8 mouse cellular contexts compared by ENCODE assay signal in genomic region chr2:181186635-181187034, GRCm38 (mm10). TPM values are rescaled to one million over a fixed set of nuclear protein-coding genes. Genes with fewer than 3 reads are reported as not detected.
A peak's percentile ranks its signal among the peaks of the same experiment; 100 is the strongest.
DNase-seq lines count a peak whose midpoint lies in the region; ATAC-seq lines count a peak whose summit lies in the region.

No protein-coding gene starts in this region.

- peak overlapping the region; percentile 84 for H3K4me2 ChIP-seq in heart, embryonic 13.5 days
- peak overlapping the region; percentile 98 for H3K4me2 ChIP-seq in liver, embryonic 13.5 days
- peak overlapping the region; percentile 92 for H3K4me2 ChIP-seq in stomach, embryonic 16.5 days (ENCODE audit: low read depth, low read length)

- H3K4me1 ChIP-seq in heart, embryonic 13.5 days, result peaks cover 12% of the 10 kb centered on the region
- peaks cover 28% of the 10 kb centered on the region for H3K4me1 ChIP-seq in liver, embryonic 13.5 days (replicated peaks)
- H3K4me1 ChIP-seq in stomach, embryonic 16.5 days (ENCODE audit: control insufficient read depth, insufficient read depth, low read length), result peaks cover 4% of the 10 kb centered on the region; the same call in 1 of the 2 replicates

- H3K27me3 ChIP-seq in heart, embryonic 13.5 days (replicated peaks), result no peaks in the 10 kb centered on the region
- no peaks in the 10 kb centered on the region for H3K27me3 ChIP-seq in liver, embryonic 13.5 days
- H3K27me3 ChIP-seq in stomach, embryonic 16.5 days (ENCODE audit: control insufficient read depth, insufficient read depth, low read length), result no peaks in the 10 kb centered on the region

- peak overlapping the region; percentile 80 for H3K4me3 ChIP-seq in heart, embryonic 13.5 days
- H3K4me3 ChIP-seq in liver, embryonic 13.5 days (replicated peaks), result peak overlapping the region; percentile 82
- H3K4me3 ChIP-seq in stomach, embryonic 16.5 days (replicated peaks; ENCODE audit: low read length), result peak overlapping the region; percentile 72

- ATAC-seq in erythroid progenitor cell, adult 5-6 weeks (replicated peaks; ENCODE audit: low FRiP score, poor library complexity, severe bottlenecking), result peak; percentile 86
- ATAC-seq in heart, embryonic 13.5 days (ENCODE audit: extremely low read depth, insufficient number of reproducible peaks, low FRiP score, low TSS enrichment), result no peak
- ATAC-seq in liver, embryonic 13.5 days (ENCODE audit: low read depth), result peak; percentile 75
- ATAC-seq in stomach, embryonic 16.5 days (ENCODE audit: insufficient read depth, low FRiP score), result peak; percentile 83

- no peaks in the 10 kb centered on the region for H3K9me3 ChIP-seq in heart, embryonic 13.5 days
- H3K9me3 ChIP-seq in liver, embryonic 13.5 days (replicated peaks), result no peaks in the 10 kb centered on the region
- no peaks in the 10 kb centered on the region for H3K9me3 ChIP-seq in stomach, embryonic 16.5 days (replicated peaks; ENCODE audit: control insufficient read depth, low read length)

- H3K36me3 ChIP-seq in heart, embryonic 13.5 days, result peaks cover 13% of the 10 kb centered on the region
- H3K36me3 ChIP-seq in liver, embryonic 13.5 days, result no peaks in the 10 kb centered on the region
- H3K36me3 ChIP-seq in stomach, embryonic 16.5 days (ENCODE audit: control insufficient read depth, insufficient read depth, low read length), result no peaks in the 10 kb centered on the region

- WGBS in heart, embryonic 13.5 days, result under 1% methylated on average over 14 of the region's 14 CpGs
- WGBS in liver, embryonic 13.5 days (ENCODE audit: insufficient replicate concordance), result under 1% methylated on average over 14 of the region's 14 CpGs
- under 1% methylated on average over 14 of the region's 14 CpGs for WGBS in stomach, embryonic 16.5 days

- peak overlapping the region; percentile 94 for H3K9ac ChIP-seq in heart, embryonic 13.5 days
- peak overlapping the region; percentile 68 for H3K9ac ChIP-seq in liver, embryonic 13.5 days
- H3K9ac ChIP-seq in stomach, embryonic 16.5 days (ENCODE audit: low read length), result peak overlapping the region; percentile 92

- peak overlapping the region; percentile 94 for H3K27ac ChIP-seq in heart, embryonic 13.5 days (replicated peaks)
- peak overlapping the region; percentile 80 for H3K27ac ChIP-seq in liver, embryonic 13.5 days
- H3K27ac ChIP-seq in stomach, embryonic 16.5 days (ENCODE audit: low read length), result peak overlapping the region; percentile 96

- peak; percentile 90 for DNase-seq in CD4-positive helper T cell, adult 2 months (ENCODE audit: low read depth, low spot score)
- peak; percentile 78 for DNase-seq in brain, embryonic 18.5 days (ENCODE audit: low read depth, low spot score)
- DNase-seq in kidney, postnatal 10 days, result peak; percentile 92
- peak; percentile 79 for DNase-seq in liver, embryonic 13.5 days
- peak; percentile 87 for DNase-seq in neural tube, embryonic 10.5 days (ENCODE audit: extremely low spot score, low spot score)

RNA-seq across cellular contexts. Expression of gene Ppdpf, which starts 0.4 kb away (rescaled TPM):
- 80.4 and 90.5 TPM in 2 replicates for total RNA-seq in erythroid progenitor cell, adult 5-6 weeks (2015; ENCODE audit: low replicate concordance)
- 24.1 and 26.0 TPM in 2 replicates for total RNA-seq in erythroid progenitor cell, adult 5-6 weeks (2017; ENCODE audit: low replicate concordance)
- 180 and 188 TPM in 2 replicates for polyA plus RNA-seq in heart, embryonic 13.5 days (2015; fragmentation: Nextera tagmentation; extraction: Ambion mirVana)
- 92.8 and 101 TPM in 2 replicates for polyA plus RNA-seq in liver, embryonic 13.5 days (2015; fragmentation: Nextera tagmentation; extraction: Ambion mirVana)
- polyA plus RNA-seq in stomach, embryonic 16.5 days (2015; fragmentation: Nextera tagmentation; extraction: Ambion mirVana), result 220 and 249 TPM in 2 replicates

RNA-seq across cellular contexts. Expression of gene Ptk6, which starts 16.0 kb away (rescaled TPM):
- total RNA-seq in erythroid progenitor cell, adult 5-6 weeks (2015; ENCODE audit: low replicate concordance), result not detected in 2 replicates
- not detected in 2 replicates for total RNA-seq in erythroid progenitor cell, adult 5-6 weeks (2017; ENCODE audit: low replicate concordance)
- polyA plus RNA-seq in heart, embryonic 13.5 days (2015; fragmentation: Nextera tagmentation; extraction: Ambion mirVana), result 0.05 TPM in 1 of 2 replicates, not detected in the other
- 0.02 and 0.03 TPM in 2 replicates for polyA plus RNA-seq in liver, embryonic 13.5 days (2015; fragmentation: Nextera tagmentation; extraction: Ambion mirVana)
- polyA plus RNA-seq in stomach, embryonic 16.5 days (2015; fragmentation: Nextera tagmentation; extraction: Ambion mirVana), result 0.56 and 0.70 TPM in 2 replicates

RNA-seq across cellular contexts. Expression of gene Srms, which starts 26.4 kb away (rescaled TPM):
- not detected in 2 replicates for total RNA-seq in erythroid progenitor cell, adult 5-6 weeks (2015; ENCODE audit: low replicate concordance)
- total RNA-seq in erythroid progenitor cell, adult 5-6 weeks (2017; ENCODE audit: low replicate concordance), result 0.77 TPM in 1 of 2 replicates, not detected in the other
- polyA plus RNA-seq in heart, embryonic 13.5 days (2015; fragmentation: Nextera tagmentation; extraction: Ambion mirVana), result 0.11 TPM in 1 of 2 replicates, not detected in the other
- polyA plus RNA-seq in liver, embryonic 13.5 days (2015; fragmentation: Nextera tagmentation; extraction: Ambion mirVana), result 0.08 and 0.12 TPM in 2 replicates
- 0.19 and 0.40 TPM in 2 replicates for polyA plus RNA-seq in stomach, embryonic 16.5 days (2015; fragmentation: Nextera tagmentation; extraction: Ambion mirVana)

RNA-seq across cellular contexts. Expression of gene Eef1a2, which starts 29.8 kb away (rescaled TPM):
- total RNA-seq in erythroid progenitor cell, adult 5-6 weeks (2015; ENCODE audit: low replicate concordance), result not detected in 2 replicates
- total RNA-seq in erythroid progenitor cell, adult 5-6 weeks (2017; ENCODE audit: low replicate concordance), result not detected in 2 replicates
- polyA plus RNA-seq in heart, embryonic 13.5 days (2015; fragmentation: Nextera tagmentation; extraction: Ambion mirVana), result 7.8 and 9.7 TPM in 2 replicates
- polyA plus RNA-seq in liver, embryonic 13.5 days (2015; fragmentation: Nextera tagmentation; extraction: Ambion mirVana), result not detected in 2 replicates
- polyA plus RNA-seq in stomach, embryonic 16.5 days (2015; fragmentation: Nextera tagmentation; extraction: Ambion mirVana), result 0.10 and 0.17 TPM in 2 replicates

RNA-seq across cellular contexts. Expression of gene Fndc11, which starts 33.2 kb away (rescaled TPM):
- total RNA-seq in erythroid progenitor cell, adult 5-6 weeks (2015; ENCODE audit: low replicate concordance), result 2.5 TPM in 1 of 2 replicates, not detected in the other
- total RNA-seq in erythroid progenitor cell, adult 5-6 weeks (2017; ENCODE audit: low replicate concordance), result not detected in 2 replicates
- polyA plus RNA-seq in heart, embryonic 13.5 days (2015; fragmentation: Nextera tagmentation; extraction: Ambion mirVana), result 0.13 and 0.27 TPM in 2 replicates
- 0.15 TPM in 1 of 2 replicates, not detected in the other for polyA plus RNA-seq in liver, embryonic 13.5 days (2015; fragmentation: Nextera tagmentation; extraction: Ambion mirVana)
- 0.23 and 0.52 TPM in 2 replicates for polyA plus RNA-seq in stomach, embryonic 16.5 days (2015; fragmentation: Nextera tagmentation; extraction: Ambion mirVana)
